Mouse (Mus musculus): ENCODE measurements at regions not wholly inside any gene's neighbourhood (a gene's known extent, or its start where the extent isn't known, plus 50 kb on each side); places are given as distances from the start of the nearest gene placed in this dataset.
A peak's percentile ranks its signal among the peaks of the same experiment; 100 is the strongest.

GRCm38 (mm10) chr3:121618561-121618960, 52.0 kb upstream of the 4930432M17Rik start:
- DNase-seq (ENCODE audit: low spot score in 2 of 2): no peak

DNA sequence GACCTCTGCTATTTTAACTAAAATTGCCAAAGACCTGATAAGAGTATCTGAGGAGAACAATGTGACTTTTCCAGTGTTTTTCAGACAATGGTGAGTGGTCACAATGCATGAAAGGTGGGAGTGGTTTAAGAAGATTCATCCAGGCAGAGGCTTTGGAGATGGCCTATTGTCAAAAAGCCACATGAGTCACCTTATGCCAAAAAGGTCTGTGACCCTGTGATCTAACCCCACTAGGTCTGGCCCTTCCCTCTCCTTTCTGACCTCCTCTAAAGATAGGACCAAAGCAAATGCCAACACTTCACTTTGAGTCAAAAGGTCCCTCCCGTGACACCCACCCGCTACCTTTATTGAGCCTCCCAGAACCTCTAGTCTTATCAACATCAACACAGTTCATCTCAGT, 52.4 kb upstream of the 4930432M17Rik start:
- no peak for DNase-seq (ENCODE audit: low spot score in 2 of 2)

GRCm38 (mm10) chr3:121617351-121617750, 53.2 kb upstream of the 4930432M17Rik start:
- DNase-seq (ENCODE audit: low spot score in 2 of 2): no peak

- no peak for DNase-seq (ENCODE audit: low spot score in 2 of 2)
Observed at GRCm38 (mm10) chr3:121616075-121616474, 54.5 kb upstream of the 4930432M17Rik start.

DNA sequence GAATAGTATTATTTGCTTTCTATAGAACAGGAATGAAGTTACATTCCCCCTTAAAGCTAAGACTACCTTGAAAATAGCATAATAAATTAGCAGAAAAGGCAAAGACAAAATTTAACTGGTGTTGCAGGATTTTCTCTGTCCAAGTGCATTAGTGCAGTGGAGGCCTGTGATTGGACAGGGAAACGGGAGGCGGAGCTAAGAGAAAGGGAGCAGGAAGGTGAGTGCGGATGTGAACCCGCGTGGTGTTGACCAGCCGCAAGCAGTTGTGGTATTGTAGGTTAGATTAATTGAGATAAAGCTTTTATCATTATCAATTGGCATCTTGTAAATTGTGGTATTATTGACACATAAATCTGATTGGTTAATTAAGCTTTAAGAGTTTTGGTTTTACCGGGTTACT, 55.8 kb upstream of the 4930432M17Rik start:
- DNase-seq (ENCODE audit: low spot score in 2 of 2): no peak

GRCm38 (mm10) chr3:121613224-121613623, 57.3 kb upstream of the 4930432M17Rik start:
- no peak for DNase-seq (ENCODE audit: low spot score in 2 of 2)

DNA sequence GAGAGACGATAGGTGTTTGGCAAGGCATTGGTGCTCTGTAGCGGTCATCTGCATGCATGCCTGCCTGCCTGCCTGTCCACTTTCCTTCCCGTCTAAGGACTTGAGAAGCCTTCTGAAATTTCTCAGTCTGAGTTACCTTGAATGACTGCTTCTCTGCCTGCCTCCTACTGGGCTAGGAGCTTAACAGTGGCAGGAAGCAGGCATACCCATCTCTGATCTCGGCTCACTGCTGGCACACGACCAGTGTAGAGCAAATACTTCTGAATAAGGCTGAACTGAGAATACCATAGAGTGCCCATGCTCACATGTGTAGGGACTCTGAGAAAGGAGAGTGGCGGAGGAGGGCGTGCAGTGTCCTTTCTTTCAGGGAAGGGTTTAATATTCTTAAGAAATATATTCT, 60.7 kb upstream of the 4930432M17Rik start:
- no peak for DNase-seq (ENCODE audit: low spot score in 2 of 2)

- DNase-seq (ENCODE audit: low spot score in 2 of 2): no peak
Observed at GRCm38 (mm10) chr3:121609090-121609489, 61.5 kb upstream of the 4930432M17Rik start.

GRCm38 (mm10) chr3:121604737-121605136, 65.8 kb upstream of the 4930432M17Rik start:
- no peak for DNase-seq (ENCODE audit: low spot score in 2 of 2)

GRCm38 (mm10) chr3:121604081-121604480, 66.5 kb upstream of the 4930432M17Rik start:
- no peak for DNase-seq (ENCODE audit: low spot score in 2 of 2)

DNA sequence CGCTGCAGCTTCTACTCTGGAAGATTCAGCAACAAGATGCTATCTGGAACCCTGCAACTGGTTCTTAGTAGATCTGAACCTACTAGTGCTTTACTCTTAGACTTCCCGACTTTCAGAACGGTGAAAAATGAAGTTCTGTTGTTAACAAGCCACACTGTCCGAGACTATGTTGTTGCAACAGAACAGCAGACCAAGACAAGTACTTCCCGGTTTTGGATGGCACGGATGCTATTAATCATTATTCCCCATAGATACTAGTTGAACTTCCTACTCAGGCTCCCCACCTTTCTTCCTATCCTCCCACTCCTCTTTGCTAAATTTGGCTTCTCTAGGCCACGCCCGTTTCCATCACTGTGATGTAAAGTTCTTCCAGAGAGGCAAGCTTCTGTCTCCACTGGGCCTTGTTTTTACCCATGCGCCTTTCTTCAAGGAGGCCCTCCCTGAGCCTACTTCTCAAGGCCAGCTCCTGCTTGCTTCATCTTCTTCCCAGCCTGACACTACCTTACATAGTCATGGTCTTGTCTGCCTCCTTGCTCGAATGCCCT, 67.7 kb upstream of the 4930432M17Rik start:
- DNase-seq (ENCODE audit: low spot score in 2 of 2): no peak

DNA sequence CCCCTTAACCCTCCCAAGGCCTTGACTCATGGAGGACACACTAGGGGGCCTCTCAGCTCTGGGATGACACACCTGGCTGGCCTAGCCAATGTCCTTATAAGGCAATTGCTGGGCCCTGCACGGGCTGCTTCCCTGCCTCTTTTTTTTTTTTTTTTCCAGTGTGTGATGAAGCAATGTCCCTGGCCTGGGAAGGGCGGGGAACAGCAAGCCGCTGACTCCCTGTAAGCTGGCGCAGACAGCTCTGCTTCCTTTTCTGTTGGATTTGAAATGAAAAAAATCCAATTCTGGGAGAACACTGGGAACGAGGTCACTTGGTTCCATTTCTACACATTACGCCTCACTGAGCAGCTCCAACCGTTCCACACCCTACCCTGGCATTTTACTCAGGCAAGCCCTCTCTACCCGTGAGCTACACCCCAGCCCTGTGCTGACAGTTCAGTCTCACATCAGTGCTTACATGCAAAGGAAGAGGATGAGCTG, 68.4 kb upstream of the 4930432M17Rik start:
- no peak for DNase-seq (ENCODE audit: low spot score in 2 of 2)

DNA sequence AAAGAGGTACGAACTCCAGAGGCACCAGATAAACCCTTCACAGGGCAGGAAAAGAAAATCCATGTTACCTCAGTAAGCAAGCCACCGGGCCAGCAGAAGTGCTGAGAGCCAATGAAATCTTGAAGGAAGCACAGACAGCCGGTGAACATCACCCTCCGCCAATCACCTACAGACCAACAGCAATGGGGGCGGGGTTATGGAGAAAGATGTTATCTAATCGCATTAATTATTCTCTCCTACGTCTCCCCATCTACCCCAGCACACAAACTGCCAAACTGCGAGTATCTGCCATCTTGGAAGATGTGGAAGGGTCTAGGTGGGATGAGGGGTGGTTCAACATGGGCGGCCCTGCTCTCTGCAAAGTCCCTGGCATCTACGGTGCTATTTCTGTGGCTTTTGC, 68.6 kb upstream of the Slc44a3 start:
- DNase-seq (ENCODE audit: low spot score in 2 of 2): no peak

- no peak for DNase-seq (ENCODE audit: low spot score in 2 of 2)
Observed at GRCm38 (mm10) chr3:121600388-121600787, 68.2 kb upstream of the Slc44a3 start.

DNA sequence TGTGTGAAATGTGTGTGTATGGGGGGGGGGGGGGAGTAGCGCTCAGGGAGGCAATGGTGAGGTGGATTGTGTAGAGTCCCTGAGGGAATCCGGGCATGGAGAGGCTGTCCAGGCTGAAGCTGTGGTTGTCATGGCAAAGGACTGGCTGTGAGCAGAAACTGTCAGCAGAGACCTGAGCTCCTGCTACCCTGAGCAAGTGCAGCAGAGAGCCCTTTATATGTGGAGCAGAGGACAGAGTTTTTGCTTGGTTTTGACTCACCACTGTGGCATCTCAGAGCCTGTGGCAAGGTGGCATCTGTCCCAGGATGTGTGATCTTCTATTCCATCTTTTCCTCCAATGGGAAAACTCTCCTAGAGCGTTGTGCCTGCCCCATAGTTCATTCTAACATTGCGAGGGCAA, 65.8 kb upstream of the Slc44a3 start:
- no peak for DNase-seq (ENCODE audit: low spot score in 2 of 2)

- no peak for DNase-seq (ENCODE audit: low spot score in 2 of 2)
Observed at GRCm38 (mm10) chr3:121597203-121597602, 65.0 kb upstream of the Slc44a3 start.

GRCm38 (mm10) chr3:121594580-121594979, 62.4 kb upstream of the Slc44a3 start:
- DNase-seq (ENCODE audit: low spot score in 2 of 2): no peak

DNA sequence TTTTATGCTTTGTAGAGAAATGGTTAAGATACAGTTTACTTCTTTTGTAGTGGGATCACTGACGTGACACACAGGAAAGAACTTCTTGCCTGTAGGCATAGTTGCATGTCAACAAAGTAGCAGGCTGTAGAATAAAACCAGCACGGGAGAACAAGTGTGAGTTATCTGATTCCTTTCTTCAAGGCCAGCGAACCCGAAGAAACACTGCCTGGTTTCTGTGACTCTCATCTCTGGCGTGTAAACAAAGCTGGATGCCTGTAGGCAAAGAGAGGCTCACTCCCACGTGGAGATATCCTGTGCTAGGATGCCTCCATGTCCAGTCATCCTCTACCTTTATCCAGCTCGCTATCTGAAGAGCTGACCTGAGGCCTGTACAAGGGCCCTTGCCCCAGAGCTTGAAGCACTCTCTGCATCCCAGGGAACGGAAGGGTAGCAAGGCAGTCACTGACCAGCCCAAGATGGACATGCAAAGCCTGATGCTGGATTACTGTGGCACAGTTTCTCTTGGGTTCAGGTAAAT, 61.5 kb upstream of the Slc44a3 start:
- no peak for DNase-seq (ENCODE audit: low spot score in 2 of 2)

DNA sequence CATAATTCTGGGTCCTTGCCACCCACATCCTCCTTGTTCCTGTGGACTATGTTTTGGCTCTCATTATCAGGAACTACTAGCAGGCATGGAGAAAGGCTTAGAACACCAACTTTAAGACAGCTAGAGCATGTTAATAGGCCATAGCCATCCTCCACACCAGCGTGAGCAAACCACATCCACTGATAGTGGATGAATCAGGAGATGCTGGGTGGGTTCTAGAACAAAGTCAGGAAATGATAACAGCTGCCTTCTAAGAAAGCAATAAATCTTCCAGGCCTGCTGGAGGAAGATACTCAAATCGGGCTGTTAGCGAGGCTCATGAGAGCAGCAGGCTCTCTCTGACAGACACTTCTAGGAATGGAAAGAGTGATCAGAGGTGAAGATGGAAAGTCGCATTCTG, 60.9 kb upstream of the Slc44a3 start:
- no peak for DNase-seq (ENCODE audit: low spot score in 2 of 2)

GRCm38 (mm10) chr3:121589494-121589885, 57.3 kb upstream of the Slc44a3 start:
- no peak for DNase-seq (ENCODE audit: low spot score in 2 of 2)

- DNase-seq (ENCODE audit: low spot score in 2 of 2): no peak
Observed at GRCm38 (mm10) chr3:121588737-121589493, 56.7 kb upstream of the Slc44a3 start.

DNA sequence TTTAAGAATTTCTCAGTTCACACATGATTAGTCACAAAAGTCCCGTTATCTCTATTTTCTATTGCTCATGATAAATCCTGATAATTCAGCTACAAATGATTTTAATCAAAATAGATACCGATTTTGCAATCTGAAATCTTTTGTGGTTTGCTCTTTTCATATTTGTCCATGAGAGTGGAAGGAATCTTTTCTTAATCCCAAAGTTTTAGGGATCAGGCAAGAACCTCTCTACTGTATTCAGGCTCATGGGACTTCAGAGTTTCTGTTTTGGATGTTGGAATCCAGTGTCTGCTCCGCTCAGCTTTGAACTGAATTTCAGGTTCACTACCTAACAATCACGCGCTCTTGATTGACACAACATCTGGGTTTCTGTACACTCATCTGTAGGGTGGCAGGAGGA, 53.1 kb upstream of the Slc44a3 start:
- DNase-seq (ENCODE audit: low spot score in 2 of 2): no peak

- peak; percentile 37 to 52 for DNase-seq (ENCODE audit: low spot score in 2 of 2)
Observed at GRCm38 (mm10) chr3:121584736-121585151, 52.5 kb upstream of the Slc44a3 start.
